Mouse (Mus musculus) forebrain, embryonic 16.5 days (tissue): ENCODE measurements around the gene Chic1. TPM values are rescaled to one million over a fixed set of nuclear protein-coding genes. Genes with fewer than 3 reads are reported as not detected.
A peak's percentile ranks its signal among the peaks of the same experiment; 100 is the strongest.

Source experiments
- ATAC-seq: fragments of 200-750 bp; cut with Nextera tagmentation; 2 replicates; pipeline ENCODE4 v1.8.0; 2017; ENCODE audit warnings: mild to moderate bottlenecking, moderate library complexity
- H3K27ac ChIP-seq: fragments of 300-500 bp; sonication (generic); 2 replicates; pipeline ENCODE4 v1.5.1; 2014; ENCODE audit warnings: low read length, control low read depth
- H3K27me3 ChIP-seq: fragments of 300-500 bp; sonication (generic); replicated peaks from 2 replicates; pipeline ENCODE4 v1.6.1; 2014; ENCODE audit warnings: low read length; ENCODE audit not compliant: control insufficient read depth, insufficient read depth
- H3K36me3 ChIP-seq: fragments of 300-500 bp; sonication (generic); 2 replicates; pipeline ENCODE4 v1.6.1; 2014; ENCODE audit not compliant: control insufficient read depth, insufficient read depth
- H3K4me1 ChIP-seq: fragments of 300-500 bp; sonication (generic); replicated peaks from 2 replicates; pipeline ENCODE4 v1.6.1; 2014; ENCODE audit warnings: low read length; ENCODE audit not compliant: control insufficient read depth, insufficient read depth
- H3K4me2 ChIP-seq: fragments of 300-500 bp; sonication (generic); 2 replicates; pipeline ENCODE4 v1.6.1; 2014; ENCODE audit warnings: mild to moderate bottlenecking, low read length, control low read depth
- H3K4me3 ChIP-seq: fragments of 300-500 bp; sonication (generic); replicated peaks from 2 replicates; pipeline ENCODE4 v1.5.1; 2014; ENCODE audit warnings: mild to moderate bottlenecking, low read length, control low read depth
- H3K9ac ChIP-seq: fragments of 300-500 bp; sonication (generic); replicated peaks from 2 replicates; pipeline ENCODE4 v1.6.1; 2014; ENCODE audit warnings: low read depth, low read length, control low read depth
- H3K9me3 ChIP-seq: fragments of 300-500 bp; sonication (generic); 2 replicates; pipeline ENCODE4 v1.6.1; 2016; ENCODE audit warnings: low read length; ENCODE audit not compliant: control insufficient read depth
- WGBS: fragments of 180-500 bp; shearing (Covaris S2); extraction: QIAGEN DNeasy Blood & Tissue Kit; methylation state at CpG from one replicate; pipeline ENCODE4 v1.1.7; 2014; 5-methylcytosine and 5-hydroxymethylcytosine counted together
- polyA plus RNA-seq: library from polyadenylated mRNA; unstranded; fragments of >200 nt; fragmentation: Nextera tagmentation; extraction: Ambion mirVana; gene quantifications from 2 replicates; pipeline ENCODE4 v1.2.1, GENCODE M21; 2015

Chic1 gene
- polyA plus RNA-seq, result 6.2 and 7.4 TPM in 2 replicates

DNA sequence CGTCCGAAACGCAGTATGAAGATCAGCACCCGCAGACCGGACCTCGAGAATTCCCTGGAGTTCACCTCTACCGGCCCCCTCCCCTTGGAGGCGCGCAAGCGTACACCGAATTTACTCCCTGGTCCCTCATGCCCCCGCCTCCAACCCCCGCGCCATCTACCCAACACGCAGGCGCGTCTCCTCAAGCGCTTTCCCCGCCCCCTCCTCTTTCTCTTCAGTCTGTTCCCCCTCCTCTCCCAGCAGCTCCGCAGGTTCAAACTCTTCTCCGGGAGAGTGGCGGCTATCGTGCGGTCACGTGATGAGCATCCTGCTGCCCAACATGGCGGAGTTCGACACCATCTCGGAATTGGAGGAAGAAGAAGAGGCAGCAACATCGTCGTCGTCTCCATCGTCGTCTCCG lies at the start of gene Chic1:
TSS of gene Chic1 (plus strand) at position 190 of the 400 bp plus-strand sequence.
- peak within 1 kb of the TSS; percentile 57 for H3K4me2 ChIP-seq
- 0 out of 2 replicates have a peak within 1 kb of the TSS, but pooled peaks have one; percentile 7 for H3K27ac ChIP-seq
- no peaks in the 10 kb centered on the region for H3K9me3 ChIP-seq
- peaks cover 19% of the 10 kb centered on the region for H3K27me3 ChIP-seq
- WGBS, result 17% methylated on average over 34 of the region's 34 CpGs
- peak within 1 kb of the TSS; percentile 56 for H3K4me3 ChIP-seq
- peak; percentile 97 for ATAC-seq
- H3K9ac ChIP-seq, result peak within 1 kb of the TSS; percentile 69
- no peaks in the 10 kb centered on the region for H3K4me1 ChIP-seq
- H3K36me3 ChIP-seq, result no peaks in the 10 kb centered on the region

DNA sequence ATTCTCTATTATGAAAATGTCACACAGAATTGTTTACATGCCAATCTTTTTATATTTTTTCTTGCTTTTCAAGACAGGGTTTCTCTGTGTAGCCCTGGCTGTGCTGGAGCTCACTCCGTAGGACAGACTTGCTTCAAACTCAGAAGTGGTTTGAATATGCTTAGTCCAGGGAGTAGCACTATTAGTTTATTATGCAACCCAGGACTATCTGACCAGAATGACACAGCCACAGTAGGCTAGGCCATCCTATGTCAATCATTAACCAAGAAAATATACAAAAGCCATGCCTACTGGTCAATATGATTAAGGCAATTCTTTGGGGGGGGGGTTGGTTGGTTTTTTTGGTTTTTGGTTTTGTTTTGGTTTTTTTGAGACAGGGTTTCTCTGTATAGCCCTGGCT lies 48.0 kb upstream of the Chic1 start:
- no peak for ATAC-seq
- 77% methylated on average over 1 of the region's 1 CpGs for WGBS
- Histone ChIP-seq H3K27ac (no peak overlapping the region), H3K4me2 (no peak overlapping the region), H3K4me1 (no peaks in the 10 kb centered on the region), H3K9ac (no peak overlapping the region), H3K4me3 (no peak overlapping the region), H3K9me3 (no peaks in the 10 kb centered on the region), H3K27me3 (peaks cover 5% of the 10 kb centered on the region; the same call in 1 of the 2 replicates), H3K36me3 (no peaks in the 10 kb centered on the region)

DNA sequence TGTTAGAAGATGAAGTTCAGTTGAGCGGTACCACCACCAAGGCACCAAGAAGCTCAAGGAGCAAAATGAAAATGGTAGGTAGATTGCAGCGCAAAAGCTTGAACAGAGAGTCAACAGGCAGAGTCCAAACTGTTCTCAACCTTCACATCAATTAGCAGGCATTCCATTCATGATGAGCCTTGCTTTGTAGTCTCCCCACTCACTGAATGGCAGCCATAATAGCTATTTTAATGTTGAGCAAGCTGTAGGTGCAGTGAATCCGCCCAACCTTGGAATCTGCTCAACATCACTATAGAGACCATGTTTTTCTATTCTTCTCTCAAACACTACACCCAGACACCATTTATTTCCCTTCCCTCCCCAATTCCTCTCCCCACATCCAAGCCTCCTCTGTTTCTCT lies 44.6 kb upstream of the Chic1 start:
- no peak for ATAC-seq
- Histone ChIP-seq H3K4me2 (no peak overlapping the region), H3K4me1 (no peaks in the 10 kb centered on the region), H3K27ac (no peak overlapping the region), H3K36me3 (no peaks in the 10 kb centered on the region), H3K9me3 (no peaks in the 10 kb centered on the region), H3K9ac (no peak overlapping the region), H3K27me3 (peaks cover 5% of the 10 kb centered on the region; the same call in 1 of the 2 replicates), H3K4me3 (no peak overlapping the region)
- 85% methylated on average over 3 of the region's 3 CpGs for WGBS

DNA sequence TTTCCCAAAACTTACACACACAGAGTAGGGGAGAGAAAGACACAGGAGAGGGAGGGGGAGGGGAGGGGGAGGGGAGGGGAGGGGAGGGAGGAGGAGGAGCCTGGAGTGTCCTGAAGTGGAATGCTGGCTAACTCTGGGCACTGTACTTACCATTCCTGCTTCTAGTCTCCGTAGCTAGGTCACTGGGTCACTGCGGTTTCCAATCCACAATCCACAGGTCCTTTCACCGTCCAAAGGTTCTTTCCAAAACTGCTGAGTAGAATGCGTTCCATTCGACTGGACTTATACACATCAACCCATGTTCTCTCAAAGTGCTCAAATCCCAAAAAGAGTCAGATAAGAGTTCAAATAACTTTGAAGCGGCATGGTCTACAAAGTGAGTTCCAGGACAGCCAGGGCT lies 42.1 kb upstream of the Chic1 start:
- ATAC-seq, result no peak
- Histone ChIP-seq H3K4me3 (no peak overlapping the region), H3K36me3 (no peaks in the 10 kb centered on the region), H3K4me2 (no peak overlapping the region), H3K4me1 (no peaks in the 10 kb centered on the region), H3K27ac (no peak overlapping the region), H3K9ac (no peak overlapping the region), H3K27me3 (peaks cover 12% of the 10 kb centered on the region; the same call in 1 of the 2 replicates), H3K9me3 (no peaks in the 10 kb centered on the region)
- WGBS, result 94% methylated on average over 6 of the region's 6 CpGs

DNA sequence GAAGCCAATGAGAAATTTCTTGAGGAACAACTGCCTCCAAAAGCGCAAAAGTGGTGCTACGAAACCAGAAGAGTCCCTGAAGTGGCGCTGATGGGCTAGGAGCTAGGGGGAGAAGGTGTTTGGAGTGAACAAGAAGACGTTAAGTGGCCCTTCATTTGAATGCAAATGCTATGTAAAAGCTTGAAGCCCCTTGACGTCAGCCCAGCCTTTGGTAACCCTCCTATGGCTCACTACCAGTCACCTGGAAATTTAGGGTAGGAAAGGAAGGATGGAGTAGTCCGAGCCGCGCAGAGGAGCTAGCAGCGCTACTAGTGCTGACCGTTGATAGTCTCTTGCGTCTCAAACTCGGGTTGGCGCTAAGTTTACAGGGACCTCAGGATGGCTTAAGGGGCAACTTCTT lies 35.1 kb upstream of the Chic1 start, which contains the start of gene Cdx4:
TSS of gene Cdx4 (plus strand) at position 253 of the 400 bp plus-strand sequence.
- H3K4me1 ChIP-seq, result no peaks in the 10 kb centered on the region
- no peaks in the 10 kb centered on the region for H3K9me3 ChIP-seq
- H3K27me3 ChIP-seq, result peaks cover 45% of the 10 kb centered on the region
- H3K4me2 ChIP-seq, result peak within 1 kb of the TSS; percentile 33
- no peak within 1 kb of the TSS for H3K9ac ChIP-seq
- 14% methylated on average over 13 of the region's 13 CpGs for WGBS
- H3K36me3 ChIP-seq, result no peaks in the 10 kb centered on the region
- no peak for ATAC-seq
- peak within 1 kb of the TSS; percentile 17 for H3K4me3 ChIP-seq
- H3K27ac ChIP-seq, result no peak within 1 kb of the TSS

DNA sequence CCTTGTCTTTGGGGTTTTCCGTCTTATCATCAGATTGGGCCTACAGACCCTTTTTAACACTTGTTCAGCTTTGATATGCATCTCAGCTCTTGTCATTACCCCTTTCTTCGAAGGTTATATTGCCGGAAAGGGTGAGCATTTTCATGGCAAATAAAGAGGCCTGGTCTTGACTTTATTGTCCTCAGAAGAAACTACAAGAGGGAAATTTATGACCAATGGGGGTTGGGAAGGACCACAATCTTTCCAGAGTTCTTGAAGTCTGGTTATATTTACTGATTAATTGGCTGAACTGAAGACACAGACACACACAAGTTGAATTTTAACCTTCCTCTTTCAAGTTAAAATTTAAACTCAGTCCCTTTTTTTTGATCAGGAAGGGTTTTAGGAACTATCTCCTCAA lies 30.4 kb upstream of the Chic1 start:
- no peak overlapping the region for H3K4me2 ChIP-seq
- H3K27me3 ChIP-seq, result peaks cover 45% of the 10 kb centered on the region
- 84% methylated on average over 3 of the region's 3 CpGs for WGBS
- H3K27ac ChIP-seq, result no peak overlapping the region
- no peaks in the 10 kb centered on the region for H3K36me3 ChIP-seq
- H3K4me1 ChIP-seq, result no peaks in the 10 kb centered on the region
- H3K9ac ChIP-seq, result no peak overlapping the region
- ATAC-seq, result no peak
- H3K4me3 ChIP-seq, result no peak overlapping the region
- no peaks in the 10 kb centered on the region for H3K9me3 ChIP-seq

DNA sequence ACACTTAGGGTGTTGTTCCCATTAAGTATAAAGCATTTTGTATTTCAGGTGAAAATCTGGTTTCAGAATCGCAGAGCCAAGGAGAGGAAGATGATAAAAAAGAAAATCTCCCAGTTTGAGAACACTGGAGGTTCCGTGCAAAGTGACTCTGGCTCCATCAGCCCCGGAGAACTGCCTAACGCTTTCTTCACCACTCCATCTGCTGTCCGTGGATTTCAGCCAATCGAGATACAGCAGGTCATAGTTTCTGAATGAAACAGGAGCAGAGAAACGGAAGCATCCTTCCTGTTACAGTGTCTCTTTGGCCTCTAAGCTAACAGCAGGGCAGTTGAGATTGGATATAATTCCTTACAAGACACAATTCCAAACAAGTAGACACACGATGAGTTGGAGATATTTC lies 26.9 kb upstream of the Chic1 start:
- Histone ChIP-seq H3K27ac (no peak overlapping the region), H3K4me2 (no peak overlapping the region), H3K36me3 (no peaks in the 10 kb centered on the region), H3K4me1 (no peaks in the 10 kb centered on the region), H3K27me3 (peaks cover 23% of the 10 kb centered on the region), H3K4me3 (no peak overlapping the region), H3K9ac (no peak overlapping the region), H3K9me3 (no peaks in the 10 kb centered on the region)
- ATAC-seq, result no peak
- whole genome bisulfite sequencing, result 70% methylated on average over 8 of the region's 8 CpGs

DNA sequence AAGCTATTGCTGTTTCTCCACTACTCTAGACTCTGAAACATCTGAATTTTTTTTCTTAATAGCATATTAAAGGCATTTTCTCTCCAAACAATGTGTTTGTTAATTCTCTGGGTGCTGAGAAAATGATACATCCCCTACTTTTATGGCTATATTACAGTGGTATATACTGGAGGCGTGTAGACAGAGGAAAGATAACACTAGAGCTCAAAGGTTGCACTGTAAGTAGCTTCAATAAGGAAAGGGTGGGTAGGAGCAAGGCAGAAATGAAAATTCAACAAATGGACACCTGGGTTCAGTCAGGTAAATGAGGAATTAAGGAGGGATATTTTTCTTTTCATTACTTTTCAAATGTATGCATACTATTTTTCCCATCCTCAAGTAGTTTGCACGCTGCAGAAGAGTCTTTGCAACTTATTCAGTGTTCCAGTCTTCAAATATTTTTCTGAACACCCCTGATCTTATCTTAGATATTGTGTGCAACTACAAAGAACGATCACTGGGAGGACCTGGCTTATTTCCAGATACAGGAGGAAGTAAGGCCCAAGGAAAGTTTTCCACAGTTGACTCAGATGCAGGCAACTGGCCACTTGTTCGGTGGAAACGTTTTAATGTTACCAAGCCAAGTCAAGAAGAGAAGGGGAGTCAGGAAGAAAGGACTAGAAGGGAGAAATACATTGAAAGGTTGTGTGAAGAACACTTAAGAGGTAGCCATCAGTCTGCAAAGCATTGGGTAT lies 25.0 kb upstream of the Chic1 start:
- Histone ChIP-seq H3K4me2 (no peak overlapping the region), H3K36me3 (no peaks in the 10 kb centered on the region), H3K9me3 (no peaks in the 10 kb centered on the region), H3K9ac (no peak overlapping the region), H3K4me3 (no peak overlapping the region), H3K4me1 (no peaks in the 10 kb centered on the region), H3K27me3 (peaks cover 15% of the 10 kb centered on the region), H3K27ac (no peak overlapping the region)
- 82% methylated on average over 5 of the region's 5 CpGs for WGBS
- no peak for ATAC-seq

DNA sequence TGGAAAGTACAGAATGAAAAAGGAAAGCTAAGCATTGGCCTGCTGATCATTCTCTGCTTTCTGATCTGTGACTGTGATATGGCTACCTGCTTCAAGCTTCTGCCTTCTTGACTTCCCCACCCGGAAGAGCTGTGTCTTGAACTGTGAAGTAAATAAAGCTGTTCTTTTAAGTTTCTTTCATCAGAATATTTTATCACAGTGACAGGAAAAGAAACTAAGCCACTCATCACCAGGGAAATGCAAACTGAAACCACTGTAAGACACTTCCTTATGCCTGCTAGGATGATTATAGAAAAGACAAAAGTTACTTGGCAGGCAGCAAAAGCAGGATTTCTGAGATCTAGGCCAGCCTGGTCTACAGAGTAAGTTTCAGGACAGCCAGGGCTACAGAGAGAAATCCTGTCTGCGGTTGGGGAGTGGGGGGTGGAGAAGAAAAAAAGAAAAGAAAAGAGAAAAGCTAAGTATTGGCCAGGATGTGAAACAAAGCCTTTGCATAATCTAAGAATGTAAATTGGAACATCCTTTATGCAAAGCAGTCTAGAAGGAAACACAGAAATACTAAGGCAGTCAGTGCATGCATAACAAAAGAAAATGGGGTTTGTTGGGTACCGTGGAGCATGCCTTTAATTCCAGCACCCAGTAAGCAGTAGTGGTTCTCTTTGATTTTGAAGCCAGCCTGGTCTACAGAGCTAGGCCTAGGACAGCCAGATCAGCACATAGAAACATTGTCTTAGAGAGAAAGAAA lies 14.7 kb upstream of the Chic1 start:
- no peaks in the 10 kb centered on the region for H3K36me3 ChIP-seq
- H3K27ac ChIP-seq, result no peak overlapping the region
- H3K4me2 ChIP-seq, result no peak overlapping the region
- no peak overlapping the region for H3K4me3 ChIP-seq
- no peaks in the 10 kb centered on the region for H3K4me1 ChIP-seq
- no peaks in the 10 kb centered on the region for H3K9me3 ChIP-seq
- no peak for ATAC-seq
- 54% methylated on average over 3 of the region's 3 CpGs for whole genome bisulfite sequencing
- no peaks in the 10 kb centered on the region; the same call in 1 of the 2 replicates for H3K27me3 ChIP-seq
- no peak overlapping the region for H3K9ac ChIP-seq
